ENCODE assay signal across 9 mouse cellular contexts in genomic region chr11:103201664-103202063, GRCm38 (mm10). TPM values are rescaled to one million over a fixed set of nuclear protein-coding genes. Genes with fewer than 3 reads are reported as not detected.
DNase-seq lines count a peak whose midpoint lies in the region; ATAC-seq lines count a peak whose summit lies in the region.
"Had no signal": no experiment of that assay in that cellular context is flagged by ENCODE, and none has a peak within 500 bp of the region (broad histone marks: within the 10 kb centered on the region; RNA-seq: fewer than 3 reads in every experiment).

No protein-coding gene starts in this region.

- no peak overlapping the region for H3K4me3 ChIP-seq in kidney, embryonic 14.5 days (ENCODE audit: low read length)
- H3K4me3 ChIP-seq in embryonic facial prominence, embryonic 13.5 days: no peak overlapping the region
- H3K4me3 ChIP-seq in midbrain, embryonic 15.5 days: no peak overlapping the region

- H3K4me1 ChIP-seq in kidney, embryonic 14.5 days (ENCODE audit: control insufficient read depth, insufficient read depth, low read length): peaks cover 11% of the 10 kb centered on the region
- peaks cover 34% of the 10 kb centered on the region for H3K4me1 ChIP-seq in embryonic facial prominence, embryonic 13.5 days
- H3K4me1 ChIP-seq in midbrain, embryonic 15.5 days: peaks cover 25% of the 10 kb centered on the region

- no peak overlapping the region for H3K4me2 ChIP-seq in kidney, embryonic 14.5 days (replicated peaks; ENCODE audit: low read depth, low read length)
- H3K4me2 ChIP-seq in embryonic facial prominence, embryonic 13.5 days: no peak overlapping the region
- no peak overlapping the region for H3K4me2 ChIP-seq in midbrain, embryonic 15.5 days

- peak; percentile 52 for DNase-seq in kidney, adult 11 months
- peak; percentile 64 for DNase-seq in adrenal gland, postnatal 25 days
- DNase-seq in kidney, postnatal 14 days: peak; percentile 68
- DNase-seq in yolk sac, embryonic 10.5 days (ENCODE audit: low spot score): no peak

- H3K36me3 ChIP-seq in kidney, embryonic 14.5 days (ENCODE audit: control insufficient read depth, insufficient read depth, low read length): no peaks in the 10 kb centered on the region
- no peaks in the 10 kb centered on the region for H3K36me3 ChIP-seq in embryonic facial prominence, embryonic 13.5 days
- no peaks in the 10 kb centered on the region for H3K36me3 ChIP-seq in midbrain, embryonic 15.5 days (replicated peaks)

- H3K9me3 ChIP-seq in kidney, embryonic 14.5 days (ENCODE audit: control insufficient read depth, low read length): no peaks in the 10 kb centered on the region
- no peaks in the 10 kb centered on the region for H3K9me3 ChIP-seq in embryonic facial prominence, embryonic 13.5 days
- H3K9me3 ChIP-seq in midbrain, embryonic 15.5 days: no peaks in the 10 kb centered on the region

- H3K27me3 ChIP-seq in kidney, embryonic 14.5 days (ENCODE audit: control insufficient read depth, insufficient read depth, low read length): peaks cover 44% of the 10 kb centered on the region
- peaks cover 48% of the 10 kb centered on the region for H3K27me3 ChIP-seq in embryonic facial prominence, embryonic 13.5 days
- peaks cover 40% of the 10 kb centered on the region for H3K27me3 ChIP-seq in midbrain, embryonic 15.5 days (replicated peaks)

- 30% methylated on average over 6 of the region's 6 CpGs for WGBS in kidney, embryonic 14.5 days
- 9% methylated on average over 6 of the region's 6 CpGs for WGBS in embryonic facial prominence, embryonic 13.5 days
- 20% methylated on average over 6 of the region's 6 CpGs for WGBS in midbrain, embryonic 15.5 days

- ATAC-seq in kidney, embryonic 14.5 days (ENCODE audit: low FRiP score, low TSS enrichment): no peak
- ATAC-seq in embryonic facial prominence, embryonic 13.5 days (ENCODE audit: insufficient number of reproducible peaks, insufficient read depth, low FRiP score, low TSS enrichment, low read depth): peak; percentile 65
- ATAC-seq in midbrain, embryonic 15.5 days (replicated peaks): peak; percentile 55; the same call in 1 of the 2 replicates
- ATAC-seq in activated CD4-positive, CD25-positive, alpha-beta regulatory T cell, adult 4 months: no peak

- H3K27ac ChIP-seq in kidney, embryonic 14.5 days (ENCODE audit: low read depth, low read length): no peak overlapping the region
- peak overlapping the region; percentile 57 for H3K27ac ChIP-seq in embryonic facial prominence, embryonic 13.5 days
- no peak overlapping the region for H3K27ac ChIP-seq in midbrain, embryonic 15.5 days

- H3K9ac ChIP-seq in kidney, embryonic 14.5 days (ENCODE audit: low read depth, low read length): no peak overlapping the region
- no peak overlapping the region for H3K9ac ChIP-seq in embryonic facial prominence, embryonic 13.5 days
- no peak overlapping the region for H3K9ac ChIP-seq in midbrain, embryonic 15.5 days

RNA-seq across cellular contexts. Expression of gene 1700023F06Rik, which starts 6.7 kb away (rescaled TPM):
- polyA plus RNA-seq in kidney, embryonic 14.5 days (2014; fragmentation: Nextera tagmentation; extraction: Ambion mirVana): 0.26 and 0.29 TPM in 2 replicates
- total RNA-seq in adrenal gland, postnatal 25 days (2021): not detected in 2 replicates
- 1.4 and 2.2 TPM in 2 replicates for polyA plus RNA-seq in embryonic facial prominence, embryonic 13.5 days (2015; fragmentation: Nextera tagmentation; extraction: Ambion mirVana)
- polyA plus RNA-seq in midbrain, embryonic 15.5 days (2015; fragmentation: Nextera tagmentation; extraction: Ambion mirVana): 1.6 and 1.9 TPM in 2 replicates
- polyA plus RNA-seq in activated CD4-positive, CD25-positive, alpha-beta regulatory T cell, adult 4 months (2017; shearing (Covaris generic)): not detected
- total RNA-seq: neutrophil, adult 5-6 weeks had no signal

RNA-seq across cellular contexts. Expression of gene Spata32, which starts 16.6 kb away (rescaled TPM):
- polyA plus RNA-seq in kidney, embryonic 14.5 days (2014; fragmentation: Nextera tagmentation; extraction: Ambion mirVana): not detected in 2 replicates
- not detected in 2 replicates for total RNA-seq in adrenal gland, postnatal 25 days (2021)
- not detected in 2 replicates for polyA plus RNA-seq in embryonic facial prominence, embryonic 13.5 days (2015; fragmentation: Nextera tagmentation; extraction: Ambion mirVana)
- 0.66 and 0.71 TPM in 2 replicates for polyA plus RNA-seq in midbrain, embryonic 15.5 days (2015; fragmentation: Nextera tagmentation; extraction: Ambion mirVana)
- polyA plus RNA-seq in activated CD4-positive, CD25-positive, alpha-beta regulatory T cell, adult 4 months (2017; shearing (Covaris generic)): not detected
- total RNA-seq: neutrophil, adult 5-6 weeks had no signal

RNA-seq across cellular contexts. Expression of gene Fmnl1, which starts 30.8 kb away (rescaled TPM):
- 1.1 and 4.0 TPM in 2 replicates for polyA plus RNA-seq in kidney, embryonic 14.5 days (2014; fragmentation: Nextera tagmentation; extraction: Ambion mirVana)
- total RNA-seq in adrenal gland, postnatal 25 days (2021): 15.6 and 19.9 TPM in 2 replicates
- 1.7 and 2.4 TPM in 2 replicates for polyA plus RNA-seq in embryonic facial prominence, embryonic 13.5 days (2015; fragmentation: Nextera tagmentation; extraction: Ambion mirVana)
- 7.0 and 7.5 TPM in 2 replicates for polyA plus RNA-seq in midbrain, embryonic 15.5 days (2015; fragmentation: Nextera tagmentation; extraction: Ambion mirVana)
- 10 to 100 TPM; 60.0 to 62.7 TPM for polyA plus RNA-seq in activated CD4-positive, CD25-positive, alpha-beta regulatory T cell, adult 4 months (2017; shearing (Covaris generic))

Comparison
In these comparisons a context has a peak if more than half of its experiments do, and no peak if none do; other contexts are left out.
1. ATAC-seq: peak in embryonic facial prominence, embryonic 13.5 days (single experiment) and midbrain, embryonic 15.5 days (single experiment); none in kidney, embryonic 14.5 days (single experiment) and activated CD4-positive, CD25-positive, alpha-beta regulatory T cell, adult 4 months (single experiment).